Mouse (Mus musculus) MEL (cell line): Measurements from ENCODE around the gene Tldc1.

Experiments
- CTCF ChIP-seq, 3 experiments: IDR thresholded peaks in 2 of 3; conservative IDR thresholded peaks in 1 of 3; 2 replicates each; pipeline ENCODE4 v1.5.1; 2011 to 2012; ENCODE audit warnings: low read length in 3 of 3, low read depth in 2 of 3, mild to moderate bottlenecking in 2 of 3, improper control_type of control experiment in 1 of 3, inconsistent platforms in 1 of 3, mixed read lengths in 1 of 3, moderate library complexity in 1 of 3; ENCODE audit not compliant: control insufficient read depth in 1 of 3, insufficient read depth in 1 of 3, poor library complexity in 1 of 3, severe bottlenecking in 1 of 3
- EP300 ChIP-seq, 2 experiments: IDR thresholded peaks; 2 replicates each; pipeline ENCODE4 v1.6.1; 2011; ENCODE audit warnings: improper control_type of control experiment in 2 of 2, low read length in 2 of 2, low read depth in 1 of 2, mild to moderate bottlenecking in 1 of 2
- ETS1 ChIP-seq: IDR thresholded peaks from 2 replicates; pipeline ENCODE4 v1.6.1; 2012; ENCODE audit warnings: low read depth, mild to moderate bottlenecking, inconsistent platforms, low read length, improper control_type of control experiment, moderate library complexity
- GATA1 ChIP-seq: IDR thresholded peaks from 2 replicates; pipeline ENCODE4 v1.6.1; 2011; ENCODE audit warnings: low read depth, low read length, improper control_type of control experiment
- MAX ChIP-seq: IDR thresholded peaks from 2 replicates; pipeline ENCODE4 v1.6.1; 2011; ENCODE audit warnings: low read length, improper control_type of control experiment
- MEF2A ChIP-seq: IDR thresholded peaks from 2 replicates; pipeline ENCODE4 v1.6.1; 2014; ENCODE audit warnings: low read depth, mild to moderate bottlenecking, inconsistent platforms, low read length, improper control_type of control experiment; ENCODE audit not compliant: poor library complexity, insufficient replicate concordance, severe bottlenecking; ENCODE audit errors: extremely low read depth
- POLR2A ChIP-seq, 2 experiments: IDR thresholded peaks; 2 replicates each; pipeline ENCODE4 v1.6.1; 2011 to 2012; ENCODE audit warnings: low read length in 2 of 2, mild to moderate bottlenecking in 2 of 2, control low read depth in 1 of 2, improper control_type of control experiment in 1 of 2, low read depth in 1 of 2, moderate library complexity in 1 of 2; ENCODE audit not compliant: control insufficient read depth in 1 of 2, insufficient read depth in 1 of 2, poor library complexity in 1 of 2
- SIN3A ChIP-seq: IDR thresholded peaks from 2 replicates; pipeline ENCODE4 v1.6.1; 2012; ENCODE audit warnings: low read length, improper control_type of control experiment, inconsistent platforms
- TBP ChIP-seq: IDR thresholded peaks from 2 replicates; pipeline ENCODE4 v1.8.0; 2011; ENCODE audit warnings: low read depth, low read length, improper control_type of control experiment
- USF2 ChIP-seq, 2 experiments: IDR thresholded peaks; 2 replicates each; pipeline ENCODE4 v1.6.1; 2011 to 2012; ENCODE audit warnings: improper control_type of control experiment in 2 of 2, low read length in 2 of 2, borderline replicate concordance in 1 of 2, inconsistent platforms in 1 of 2, low read depth in 1 of 2, mild to moderate bottlenecking in 1 of 2; ENCODE audit not compliant: insufficient read depth in 1 of 2
- ZNF384 ChIP-seq: IDR thresholded peaks from 2 replicates; pipeline ENCODE4 v1.6.1; 2012; ENCODE audit warnings: low read depth, mild to moderate bottlenecking, inconsistent platforms, low read length, improper control_type of control experiment

GRCm38 (mm10) chr8:119728351-119728895, 49.8 kb downstream of the Tldc1 start:
- TF ChIP-seq SIN3A (no peak), CTCF (IDR thresholded peaks at IDR 0.05 in 2 of 3, conservative IDR thresholded peaks at IDR 0.05 in 1 of 3; ENCODE audit: control insufficient read depth in 1 of 3, insufficient read depth in 1 of 3, low read depth in 2 of 3, low read length in 3 of 3, poor library complexity in 1 of 3, severe bottlenecking in 1 of 3) (no peak), ZNF384 (no peak), TBP (no peak), POLR2A (IDR thresholded peaks at IDR 0.05; ENCODE audit: control insufficient read depth in 1 of 2, insufficient read depth in 1 of 2, low read depth in 1 of 2, low read length in 2 of 2, poor library complexity in 1 of 2) (no peak), MEF2A (no peak), GATA1 (no peak), EP300 (IDR thresholded peaks at IDR 0.05; ENCODE audit: low read depth in 1 of 2, low read length in 2 of 2) (no peak), USF2 (IDR thresholded peaks at IDR 0.05; ENCODE audit: borderline replicate concordance in 1 of 2, insufficient read depth in 1 of 2, low read depth in 1 of 2, low read length in 2 of 2) (no peak), MAX (no peak), ETS1 (no peak)
